In the genomic region with DNA sequence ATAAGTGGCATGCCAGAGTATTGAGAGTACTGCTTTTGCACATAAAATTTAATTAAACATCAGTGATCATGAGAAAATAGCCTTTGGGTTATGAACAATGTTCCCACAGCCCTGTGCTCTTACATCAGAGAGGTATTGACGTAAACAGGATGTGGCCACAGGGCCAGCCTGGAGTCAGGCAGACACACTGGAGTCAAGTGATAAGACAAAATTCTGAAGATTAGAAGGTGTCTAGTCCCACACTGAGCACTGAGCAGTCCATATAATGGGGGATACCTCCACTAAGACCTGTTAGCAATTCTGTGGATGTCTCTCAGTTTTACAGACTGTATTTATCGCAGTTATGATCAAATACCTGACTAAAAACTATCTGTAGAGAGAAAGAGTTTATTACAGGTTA, we compare ENCODE assay signal across 20 mouse cellular contexts. TPM values are rescaled to one million over a fixed set of nuclear protein-coding genes. Genes with fewer than 3 reads are reported as not detected.
A peak's percentile ranks its signal among the peaks of the same experiment; 100 is the strongest.
DNase-seq lines count a peak whose midpoint lies in the region; ATAC-seq and TF ChIP-seq lines count a peak whose summit lies in the region.
"Not testable (repeated sequence)": the region's sequence is repeated elsewhere in the genome, so short reads cannot be mapped to it uniquely, and the experiment has no call there.
"Had no signal": no experiment of that assay in that cellular context is flagged by ENCODE, and none has a peak within 500 bp of the region (broad histone marks: within the 10 kb centered on the region; RNA-seq: fewer than 3 reads in every experiment).

No protein-coding gene starts in this region.

- H3K4me3 ChIP-seq in G1E (ENCODE audit: low read depth, low read length) = not testable (repeated sequence)

- H3K27me3 ChIP-seq in G1E (ENCODE audit: insufficient read depth, low read length) = not testable (repeated sequence)

- not testable (repeated sequence) for DNase-seq in G1E (ENCODE audit: low spot score)

- H3K36me3 ChIP-seq in G1E (replicated peaks) = not testable (repeated sequence)

- TF ChIP-seq CTCF in G1E (IDR thresholded peaks at IDR 0.05; ENCODE audit: low read depth, low read length) = not testable (repeated sequence)

- H3K9me3 ChIP-seq in G1E (replicated peaks) = not testable (repeated sequence)

- ATAC-seq in G1E (ENCODE audit: extremely low read depth, insufficient number of reproducible peaks, low FRiP score, poor library complexity, severe bottlenecking) = peak; percentile 70; the same call in 1 of the 2 replicates
- peak; percentile 87 for ATAC-seq in common myeloid progenitor, adult 5-6 weeks (replicated peaks; ENCODE audit: low read depth, poor library complexity, severe bottlenecking)
- ATAC-seq in megakaryocyte progenitor cell, adult 5-6 weeks (replicated peaks; ENCODE audit: poor library complexity) = peak; percentile 58; the same call in 1 of the 2 replicates
- 0 out of 2 replicates have a peak, but pooled peaks have one; percentile 41 for ATAC-seq in megakaryocyte-erythroid progenitor cell, adult 5-6 weeks (replicated peaks; ENCODE audit: low FRiP score, low TSS enrichment, poor library complexity, severe bottlenecking)

- not testable (repeated sequence) for H3K4me1 ChIP-seq in G1E (ENCODE audit: insufficient read depth, low read depth, low read length)

RNA-seq across cellular contexts. Expression of a gene that starts 55.1 kb away (rescaled TPM):
- not detected in 2 replicates for total RNA-seq in G1E (2014; fragmentation: Nextera tagmentation)
- total RNA-seq in G1E (2017) = not detected in 2 replicates
- not detected in 2 replicates for polyA plus RNA-seq in G1E (2012)
- not detected in 2 replicates for total RNA-seq in common myeloid progenitor, adult 5-6 weeks (2017)
- total RNA-seq in megakaryocyte progenitor cell, adult 5-6 weeks (2015) = not detected in 2 replicates
- total RNA-seq in megakaryocyte progenitor cell, adult 5-6 weeks (2017) = not detected in 2 replicates
- not detected in 2 replicates for total RNA-seq in megakaryocyte-erythroid progenitor cell, adult 5-6 weeks (2014; fragmentation: Nextera tagmentation)
- total RNA-seq in megakaryocyte-erythroid progenitor cell, adult 5-6 weeks (2017) = not detected in 2 replicates
- total RNA-seq: adrenal gland, adult 18-20 months; adrenal gland, adult 2 months; adrenal gland, adult 8-10 months; adrenal gland, postnatal 10 days; adrenal gland, postnatal 14 days; adrenal gland, postnatal 25 days; adrenal gland, postnatal 36 days; adrenal gland, postnatal 4 days; CH12.LX; ES-E14; MEL had no signal
- polyA plus RNA-seq: activated CD4-positive, CD25-positive, alpha-beta regulatory T cell, adult 4 months; adrenal gland, adult 2 months; brain, embryonic 14.5 days; CD4-positive, CD25-positive, alpha-beta regulatory T cell, adult 4 months; cerebellum, adult 2 months; Patski had no signal
